Mouse (Mus musculus): ENCODE results near the gene Nudt9.

DNA sequence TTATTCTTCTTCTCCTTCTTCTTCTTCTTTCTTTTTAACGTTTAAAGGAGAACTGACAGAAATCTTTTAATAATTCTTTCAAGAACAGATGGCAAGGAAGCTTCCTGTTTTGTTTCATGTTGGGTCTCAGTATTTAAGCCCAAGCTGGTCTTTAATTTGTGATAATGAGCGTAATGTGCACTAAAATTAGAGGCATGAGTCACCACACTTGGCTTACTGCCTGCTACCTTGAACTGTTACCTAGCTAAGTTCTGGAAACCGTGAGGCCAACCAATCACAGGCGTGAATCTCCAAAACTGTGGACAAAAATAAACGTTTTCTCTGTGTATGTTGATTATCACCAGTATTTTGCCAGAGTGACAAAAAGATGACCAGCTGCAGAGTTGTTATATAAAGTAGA, 47.4 kb upstream of the Nudt9 start:
- TF ChIP-seq CTCF (IDR thresholded peaks at IDR 0.05; ENCODE audit: low read depth): no peak
- TF ChIP-seq EP300 (optimal IDR thresholded peaks at IDR 0.05): no peak

All from stomach, postnatal 0 days (tissue).